Mouse (Mus musculus): Measurements from ENCODE around the gene Mapk10.

DNA sequence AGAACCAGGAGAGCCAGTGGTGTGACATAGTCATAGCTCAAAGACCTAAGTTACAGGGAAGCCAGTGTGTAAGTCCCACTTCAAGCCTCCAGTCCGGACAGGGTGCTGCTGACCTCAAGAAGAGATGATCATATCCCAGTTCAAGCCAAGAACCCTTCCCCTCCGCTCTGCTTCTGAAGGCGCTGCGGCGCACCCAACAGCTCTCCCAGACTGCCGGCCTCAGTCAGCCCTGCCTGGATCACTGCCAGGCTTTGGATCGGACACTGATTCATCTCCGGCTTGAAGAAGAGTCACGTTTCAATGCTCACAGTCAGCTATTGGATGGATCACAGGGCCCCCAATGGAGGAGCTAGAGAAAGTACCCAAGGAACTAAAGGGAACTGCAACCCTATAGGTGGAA is 76.3 kb downstream of the Mapk10 start:
- no peak for TF ChIP-seq CTCF (IDR thresholded peaks at IDR 0.05; ENCODE audit: extremely low read depth, insufficient read length, insufficient replicate concordance, low read depth, low read length)
- no peak for TF ChIP-seq POLR2A (IDR thresholded peaks at IDR 0.05; ENCODE audit: low read depth, low read length)

Data from small intestine, adult 2 months (tissue).